Mouse (Mus musculus): Measurements from ENCODE around the gene Ddx41.

DNA sequence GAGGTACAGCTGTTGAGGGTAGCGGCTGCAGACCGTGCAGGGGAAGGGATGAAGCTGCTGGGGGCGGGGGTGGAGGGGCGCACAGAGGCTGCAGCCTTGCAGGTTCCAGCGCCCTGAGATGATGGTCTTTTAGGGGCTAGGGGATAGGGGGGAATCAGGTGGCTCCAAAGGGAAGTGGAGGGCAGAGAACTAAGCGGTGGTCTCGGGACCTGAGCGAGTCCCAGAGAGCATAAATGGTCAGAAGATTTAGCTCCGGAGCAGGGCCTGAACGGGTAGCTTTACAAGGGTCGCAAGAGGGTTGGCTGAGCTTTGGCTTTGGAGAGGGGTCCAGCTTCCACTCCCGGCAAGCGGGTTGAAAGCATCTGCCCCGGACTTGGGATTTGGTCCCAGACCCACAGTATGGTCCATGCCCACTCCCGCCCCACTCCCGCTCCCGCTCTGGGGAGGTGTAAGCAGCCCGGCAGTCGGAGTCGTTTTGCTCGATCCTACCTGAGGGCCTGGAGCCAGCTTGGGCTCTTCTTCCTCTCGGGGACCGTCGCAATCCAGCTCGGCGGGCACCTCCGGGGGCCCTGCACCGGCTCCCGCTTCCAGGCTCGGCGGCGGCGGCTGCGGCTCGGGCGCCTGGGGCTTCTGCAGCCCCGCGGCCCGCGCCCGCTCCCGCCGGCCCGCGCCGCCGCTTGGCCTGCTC, 34.0 kb upstream of the Ddx41 start:
- TF ChIP-seq CTCF (IDR thresholded peaks at IDR 0.05; ENCODE audit: low read depth) (no peak), EP300 (IDR thresholded peaks at IDR 0.05; ENCODE audit: low read depth) (no peak)

All from heart, postnatal 0 days (tissue).